8 mouse cellular contexts compared by ENCODE assay signal in genomic region chr2:181159771-181160170, GRCm38 (mm10). TPM values are rescaled to one million over a fixed set of nuclear protein-coding genes. Genes with fewer than 3 reads are reported as not detected.
A peak's percentile ranks its signal among the peaks of the same experiment; 100 is the strongest.
DNase-seq lines count a peak whose midpoint lies in the region; ATAC-seq lines count a peak whose summit lies in the region.

No protein-coding gene starts in this region.

- H3K9ac ChIP-seq in embryonic facial prominence, embryonic 15.5 days, result no peak overlapping the region

- intact Hi-C loops in left cerebral cortex, postnatal 4 days (cut with DNase I), result no loop called here

- H3K4me1 ChIP-seq in embryonic facial prominence, embryonic 15.5 days, result 0 out of 2 replicates have a peak, but pooled peaks cover 5% of the 10 kb centered on the region

- WGBS in embryonic facial prominence, embryonic 15.5 days, result 4% methylated on average over 2 of the region's 2 CpGs

- H3K9me3 ChIP-seq in embryonic facial prominence, embryonic 15.5 days (replicated peaks), result no peaks in the 10 kb centered on the region

- no peaks in the 10 kb centered on the region for H3K36me3 ChIP-seq in embryonic facial prominence, embryonic 15.5 days

- H3K4me2 ChIP-seq in embryonic facial prominence, embryonic 15.5 days (replicated peaks), result no peak overlapping the region

- H3K27ac ChIP-seq in embryonic facial prominence, embryonic 15.5 days (replicated peaks), result no peak overlapping the region

- H3K27me3 ChIP-seq in embryonic facial prominence, embryonic 15.5 days, result peaks cover 37% of the 10 kb centered on the region

- DNase-seq in left cerebral cortex, adult 9 months (ENCODE audit: low spot score in 2 of 2), result peak; percentile 75 to 79
- DNase-seq in left cerebral cortex, postnatal 4 days, result no peak
- DNase-seq in layer of hippocampus, adult 18-20 months (ENCODE audit: low spot score in 2 of 2), result peak; percentile 77 to 83
- peak; percentile 81 for DNase-seq in retina, postnatal 1 day
- no peak for DNase-seq in kidney, adult 11 months
- no peak for DNase-seq in gastrocnemius, postnatal 10 days
- DNase-seq in lung, postnatal 4 days, result no peak

- peak; percentile 34; the same call in 1 of the 2 replicates for ATAC-seq in embryonic facial prominence, embryonic 15.5 days (ENCODE audit: insufficient number of reproducible peaks, low FRiP score, low TSS enrichment, low read depth)

- H3K4me3 ChIP-seq in embryonic facial prominence, embryonic 15.5 days (replicated peaks), result no peak overlapping the region

RNA-seq across cellular contexts. Expression of gene Eef1a2, which starts 3.0 kb away (rescaled TPM):
- total RNA-seq in left cerebral cortex, postnatal 4 days (2021), result 100 to 1,000 TPM; 399 to 423 TPM
- polyA plus RNA-seq in embryonic facial prominence, embryonic 15.5 days (2015; fragmentation: Nextera tagmentation; extraction: Ambion mirVana), result 0.21 and 0.25 TPM in 2 replicates
- 1,000 to 10,000 TPM; 1,191 to 1,260 TPM for total RNA-seq in layer of hippocampus, adult 18-20 months (2021)
- total RNA-seq in gastrocnemius, postnatal 10 days (2021), result 1,000 to 10,000 TPM; 1,498 to 1,682 TPM

RNA-seq across cellular contexts. Expression of gene Kcnq2, which starts 24.7 kb away (rescaled TPM):
- 100 to 1,000 TPM; 191 to 195 TPM for total RNA-seq in left cerebral cortex, postnatal 4 days (2021)
- 0.39 and 0.42 TPM in 2 replicates for polyA plus RNA-seq in embryonic facial prominence, embryonic 15.5 days (2015; fragmentation: Nextera tagmentation; extraction: Ambion mirVana)
- 100 to 1,000 TPM; 324 to 327 TPM for total RNA-seq in layer of hippocampus, adult 18-20 months (2021)
- total RNA-seq in gastrocnemius, postnatal 10 days (2021), result under 1 TPM; 0.23 to 0.47 TPM

RNA-seq across cellular contexts. Expression of gene Ppdpf, which starts 27.3 kb away (rescaled TPM):
- total RNA-seq in left cerebral cortex, postnatal 4 days (2021), result 100 to 1,000 TPM; 132 to 140 TPM
- 268 and 282 TPM in 2 replicates for polyA plus RNA-seq in embryonic facial prominence, embryonic 15.5 days (2015; fragmentation: Nextera tagmentation; extraction: Ambion mirVana)
- 10 to 100 TPM; 84.9 to 85.1 TPM for total RNA-seq in layer of hippocampus, adult 18-20 months (2021)
- 10 to 100 TPM; 55.2 to 60.3 TPM for total RNA-seq in gastrocnemius, postnatal 10 days (2021)

RNA-seq across cellular contexts. Expression of gene Ptk6, which starts 42.8 kb away (rescaled TPM):
- not detected for total RNA-seq in left cerebral cortex, postnatal 4 days (2021)
- 1.5 and 1.6 TPM in 2 replicates for polyA plus RNA-seq in embryonic facial prominence, embryonic 15.5 days (2015; fragmentation: Nextera tagmentation; extraction: Ambion mirVana)
- not detected for total RNA-seq in layer of hippocampus, adult 18-20 months (2021)
- not detected for total RNA-seq in gastrocnemius, postnatal 10 days (2021)

RNA-seq across cellular contexts. Expression of gene Srms, which starts 53.2 kb away (rescaled TPM):
- under 1 TPM in 1 of 2 experiments, not detected in 1; 0.18 TPM for total RNA-seq in left cerebral cortex, postnatal 4 days (2021)
- polyA plus RNA-seq in embryonic facial prominence, embryonic 15.5 days (2015; fragmentation: Nextera tagmentation; extraction: Ambion mirVana), result 0.64 and 0.76 TPM in 2 replicates
- under 1 TPM; 0.15 to 0.40 TPM for total RNA-seq in layer of hippocampus, adult 18-20 months (2021)
- total RNA-seq in gastrocnemius, postnatal 10 days (2021), result under 1 TPM; 0.12 to 0.14 TPM

Comparison
In these comparisons a context has a peak if more than half of its experiments do, and no peak if none do; other contexts are left out.
1. DNase-seq: peak in left cerebral cortex, adult 9 months (2 of 2), layer of hippocampus, adult 18-20 months (2 of 2) and retina, postnatal 1 day (single experiment); none in left cerebral cortex, postnatal 4 days (single experiment), kidney, adult 11 months (single experiment), gastrocnemius, postnatal 10 days (single experiment) and lung, postnatal 4 days (0 of 2).
2. RNA of gene Kcnq2, which starts 24.7 kb away (total RNA-seq): 324 to 327 TPM in layer of hippocampus, adult 18-20 months and 191 to 195 TPM in left cerebral cortex, postnatal 4 days; 0.23 to 0.47 TPM in gastrocnemius, postnatal 10 days; every median in the first group is over 100 times any median in the second.